Mouse (Mus musculus) spleen, adult 2 months (tissue): Measurements from ENCODE around the gene Fam174b.

Source experiments
- CTCF ChIP-seq: fragments of 200-500 bp; IDR thresholded peaks from 2 replicates; pipeline ENCODE4 v1.5.1; 2011; ENCODE audit warnings: mild to moderate bottlenecking, inconsistent platforms; ENCODE audit not compliant: insufficient read depth, insufficient read length, insufficient replicate concordance; ENCODE audit errors: extremely low read depth
- POLR2A ChIP-seq: fragments of 200-500 bp; IDR thresholded peaks from 2 replicates; pipeline ENCODE4 v1.6.1; 2011; ENCODE audit warnings: low read depth, low read length, inconsistent platforms

GRCm38 (mm10) chr7:73718497-73719007, 21.6 kb upstream of the Fam174b start:
- TF ChIP-seq CTCF (no peak), POLR2A (no peak)
